Mouse (Mus musculus): Measurements from ENCODE around the gene Wasf2. TPM values are rescaled to one million over a fixed set of nuclear protein-coding genes. Genes with fewer than 3 reads are reported as not detected.
A peak's percentile ranks its signal among the peaks of the same experiment; 100 is the strongest.

Gene Wasf2
- total RNA-seq, 2 experiments from 2014 or later: 32.0 to 33.1 TPM

GRCm38 (mm10) chr4:133210023-133210787 is 79.9 kb downstream of the Wasf2 start:
- no peak for DNase-seq (ENCODE audit: low spot score in 2 of 2)

GRCm38 (mm10) chr4:133210788-133211390 is 80.6 kb downstream of the Wasf2 start:
- no peak for TF ChIP-seq CTCF (conservative IDR thresholded peaks at IDR 0.05)
- no peak overlapping the region for H3K4me3 ChIP-seq
- DNase-seq (ENCODE audit: low spot score in 2 of 2): no peak
- no peak overlapping the region for H3K27ac ChIP-seq

More at GRCm38 (mm10) chr4:133210023-133210787, 79.9 kb downstream of the Wasf2 start:
- Histone ChIP-seq H3K27ac (no peak overlapping the region), H3K4me3 (no peak overlapping the region)
- TF ChIP-seq CTCF (conservative IDR thresholded peaks at IDR 0.05): no peak

GRCm38 (mm10) chr4:133211751-133212561 is 81.7 kb downstream of the Wasf2 start, which contains the start of the genes Cd164l2 and Gpr3:
Gene Cd164l2 (plus strand): TSS chr4:133212131.
Gene Gpr3 (minus strand): TSS chr4:133212536.
- H3K27ac ChIP-seq: peak within 1 kb of the TSS; percentile 80
- H3K4me3 ChIP-seq: peak within 1 kb of the TSS; percentile 77
- TF ChIP-seq CTCF (conservative IDR thresholded peaks at IDR 0.05): no peak
- DNase-seq (ENCODE audit: low spot score in 2 of 2): no peak

GRCm38 (mm10) chr4:133212562-133213267 is 82.4 kb downstream of the Wasf2 start:
- peak; percentile 61 for TF ChIP-seq CTCF (conservative IDR thresholded peaks at IDR 0.05)
- Histone ChIP-seq H3K27ac (peak overlapping the region; percentile 80), H3K4me3 (peak overlapping the region; percentile 77)
- DNase-seq (ENCODE audit: low spot score in 2 of 2): peak; percentile 70 to 79

GRCm38 (mm10) chr4:133213268-133213590 is 82.9 kb downstream of the Wasf2 start:
- peak overlapping the region; percentile 71; the same call in 1 of the 2 replicates for H3K27ac ChIP-seq
- no peak for DNase-seq (ENCODE audit: low spot score in 2 of 2)

GRCm38 (mm10) chr4:133213661-133214060 is 83.4 kb downstream of the Wasf2 start:
- DNase-seq (ENCODE audit: low spot score in 2 of 2): no peak
- Histone ChIP-seq H3K27ac (no peak overlapping the region), H3K4me3 (no peak overlapping the region)
- TF ChIP-seq CTCF (conservative IDR thresholded peaks at IDR 0.05): no peak

More at GRCm38 (mm10) chr4:133213268-133213590, 82.9 kb downstream of the Wasf2 start:
- TF ChIP-seq CTCF (conservative IDR thresholded peaks at IDR 0.05): no peak; the same call in 1 of the 2 replicates
- H3K4me3 ChIP-seq: peak overlapping the region; percentile 77

- DNase-seq (ENCODE audit: low spot score in 2 of 2): no peak
- TF ChIP-seq CTCF (conservative IDR thresholded peaks at IDR 0.05): peak; percentile 93
- Histone ChIP-seq H3K27ac (no peak overlapping the region), H3K4me3 (no peak overlapping the region)
Measured at GRCm38 (mm10) chr4:133217641-133218040, 87.3 kb downstream of the Wasf2 start.

- DNase-seq (ENCODE audit: low spot score in 2 of 2): no peak
- H3K27ac ChIP-seq: no peak overlapping the region
- H3K4me3 ChIP-seq: no peak overlapping the region
- TF ChIP-seq CTCF (conservative IDR thresholded peaks at IDR 0.05): no peak
Measured at GRCm38 (mm10) chr4:133218745-133219144, 88.4 kb downstream of the Wasf2 start.

- Histone ChIP-seq H3K4me3 (no peak overlapping the region), H3K27ac (no peak overlapping the region)
- DNase-seq (ENCODE audit: low spot score in 2 of 2): no peak
- no peak for TF ChIP-seq CTCF (conservative IDR thresholded peaks at IDR 0.05)
Measured at GRCm38 (mm10) chr4:133220656-133221055, 90.4 kb downstream of the Wasf2 start.

GRCm38 (mm10) chr4:133221701-133222100 is 91.4 kb downstream of the Wasf2 start:
- no peak for DNase-seq (ENCODE audit: low spot score in 2 of 2)
- no peak overlapping the region for H3K4me3 ChIP-seq
- no peak for TF ChIP-seq CTCF (conservative IDR thresholded peaks at IDR 0.05)
- no peak overlapping the region for H3K27ac ChIP-seq

GRCm38 (mm10) chr4:133223875-133224274 is 93.6 kb downstream of the Wasf2 start:
- DNase-seq (ENCODE audit: low spot score in 2 of 2): no peak
- no peak for TF ChIP-seq CTCF (conservative IDR thresholded peaks at IDR 0.05)
- no peak overlapping the region for H3K27ac ChIP-seq
- H3K4me3 ChIP-seq: no peak overlapping the region

- Histone ChIP-seq H3K4me3 (no peak overlapping the region), H3K27ac (no peak overlapping the region; the same call in 1 of the 2 replicates)
- no peak for TF ChIP-seq CTCF (conservative IDR thresholded peaks at IDR 0.05)
- DNase-seq (ENCODE audit: low spot score in 2 of 2): no peak
Measured at GRCm38 (mm10) chr4:133226073-133226472, 95.8 kb downstream of the Wasf2 start.
